Mouse (Mus musculus): Measurements from ENCODE around the gene Vps72. TPM values are rescaled to one million over a fixed set of nuclear protein-coding genes. Genes with fewer than 3 reads are reported as not detected.
"Not testable (repeated sequence)": the region's sequence is repeated elsewhere in the genome, so short reads cannot be mapped to it uniquely, and the experiment has no call there.

Vps72 gene
- total RNA-seq, 2 experiments from 2014 or later = 89.3 to 93.0 TPM

DNA sequence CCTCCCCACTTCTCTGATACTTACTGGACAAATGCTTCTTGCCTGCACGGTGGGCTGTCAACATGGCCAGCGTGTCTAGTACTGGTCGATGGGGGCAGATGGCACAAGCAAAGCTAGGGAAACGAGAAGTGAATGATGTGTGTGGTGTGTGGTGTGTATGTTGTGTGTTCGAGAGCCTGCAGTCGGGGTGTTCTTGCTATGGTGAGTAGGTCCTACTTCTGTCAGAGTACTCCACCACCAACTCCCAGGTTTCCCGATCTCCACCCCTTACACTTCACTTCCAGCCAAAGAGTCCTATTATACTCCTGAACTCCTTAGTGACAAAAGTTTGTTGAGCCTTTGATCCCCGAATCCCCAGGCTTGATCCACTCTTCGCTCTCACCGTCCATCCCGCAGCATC is 22.4 kb downstream of the Vps72 start:
- no peak for DNase-seq (ENCODE audit: low spot score in 2 of 2)

GRCm38 (mm10) chr3:95133680-95134101 is 22.9 kb downstream of the Vps72 start, which contains the start of the genes Scnm1 and Lysmd1:
Scnm1 (minus strand) TSS chr3:95134011.
Lysmd1 (plus strand) TSS chr3:95134088.
- peak; percentile 37 to 78 for DNase-seq (ENCODE audit: low spot score in 2 of 2)

DNA sequence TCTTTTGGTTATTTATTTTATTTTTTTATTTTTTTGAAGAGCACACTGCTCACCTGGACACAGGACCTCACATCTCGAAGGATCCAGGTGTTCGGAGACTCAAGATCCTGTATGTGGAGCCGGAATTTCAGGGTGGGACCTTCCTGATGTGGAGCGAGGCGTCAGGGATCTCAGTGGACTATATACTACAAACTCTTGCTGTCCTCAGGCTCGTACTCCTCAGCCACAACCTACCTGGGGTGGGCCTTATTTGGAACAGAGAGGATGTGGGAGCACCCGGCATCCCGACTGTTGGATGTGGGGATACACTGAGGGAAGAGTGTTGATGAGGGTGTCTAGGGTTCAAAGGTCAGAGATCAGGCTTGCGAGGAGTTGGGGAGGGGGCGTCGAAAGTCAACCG is 23.3 kb downstream of the Vps72 start:
- not testable (repeated sequence) for DNase-seq (ENCODE audit: low spot score in 2 of 2)

GRCm38 (mm10) chr3:95135023-95135422 is 24.2 kb downstream of the Vps72 start:
- DNase-seq (ENCODE audit: low spot score in 2 of 2) = no peak

DNA sequence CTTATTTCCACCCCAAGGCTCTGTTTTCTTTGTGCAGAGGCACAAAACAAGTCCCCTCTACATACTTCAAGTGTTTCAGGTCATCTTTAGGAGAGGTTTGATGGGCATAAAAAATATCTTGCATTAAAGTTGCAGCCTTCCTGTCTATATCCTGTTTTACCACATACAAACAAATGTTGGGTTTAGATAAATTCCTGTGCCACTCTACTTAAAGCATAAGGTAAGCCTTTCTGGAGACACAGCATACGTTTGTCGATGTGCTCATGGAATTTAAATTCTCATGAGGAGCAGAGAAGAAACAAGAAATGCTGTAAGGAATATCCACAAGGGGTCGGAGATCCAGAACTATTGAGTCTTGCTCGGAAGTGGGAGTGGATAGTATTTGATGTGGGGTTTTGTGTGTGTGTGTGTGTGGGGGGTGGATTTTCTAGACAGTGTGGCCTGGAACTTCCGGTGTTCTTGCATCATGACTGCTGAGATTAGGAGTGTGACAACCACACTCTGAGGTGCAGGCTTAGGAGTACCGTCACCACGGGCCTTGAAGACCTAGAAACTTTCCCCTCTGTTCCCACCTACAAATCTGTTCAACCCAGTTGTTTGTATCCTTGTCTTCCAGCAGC is 24.7 kb downstream of the Vps72 start:
- DNase-seq (ENCODE audit: low spot score in 2 of 2) = no peak

DNA sequence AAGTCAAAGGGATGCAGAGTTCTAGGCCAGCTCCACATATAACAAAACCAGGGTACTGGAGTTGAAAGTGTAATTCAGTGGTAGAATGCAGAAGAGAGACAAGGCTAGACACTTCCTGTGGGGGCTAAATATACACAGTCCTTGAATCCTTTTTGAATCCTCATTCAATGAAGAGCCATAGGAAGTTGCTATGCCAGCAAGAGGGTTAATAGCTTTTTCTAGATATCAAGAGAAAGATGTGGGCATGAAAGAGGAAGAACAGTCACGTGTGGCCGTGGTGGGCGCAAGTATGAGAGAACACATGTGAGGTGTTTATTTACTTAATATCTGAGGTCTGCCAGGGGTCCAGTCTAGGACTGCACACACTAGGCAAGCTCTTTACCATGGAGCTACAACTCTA is 25.5 kb downstream of the Vps72 start:
- no peak for DNase-seq (ENCODE audit: low spot score in 2 of 2)

- DNase-seq (ENCODE audit: low spot score in 2 of 2) = no peak
Measured at GRCm38 (mm10) chr3:95139586-95140288, 28.9 kb downstream of the Vps72 start.

- no peak for DNase-seq (ENCODE audit: low spot score in 2 of 2)
Measured at GRCm38 (mm10) chr3:95140289-95140595, 29.4 kb downstream of the Vps72 start.

GRCm38 (mm10) chr3:95140795-95141194 is 30.0 kb downstream of the Vps72 start:
- DNase-seq (ENCODE audit: low spot score in 2 of 2) = no peak

DNA sequence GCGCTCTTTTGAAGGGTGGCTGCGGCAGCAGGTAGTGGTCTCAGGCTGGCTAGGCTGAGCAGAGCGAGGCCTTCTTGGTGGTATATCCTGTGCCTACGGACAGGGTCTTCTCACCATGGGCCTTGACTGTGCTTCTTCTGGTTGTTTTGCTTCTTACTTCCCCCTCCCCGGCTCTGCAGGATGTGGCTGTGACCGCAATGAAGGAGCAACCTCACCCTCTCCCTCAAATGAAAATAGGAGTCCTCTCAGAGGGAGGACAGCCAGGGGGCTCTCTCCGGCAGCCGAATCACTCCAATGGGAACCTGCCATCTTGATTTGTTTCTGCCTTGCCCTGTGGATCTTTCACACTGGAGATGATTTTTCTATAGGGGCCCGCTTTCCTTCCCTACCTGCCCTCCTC is 30.7 kb downstream of the Vps72 start:
- no peak for DNase-seq (ENCODE audit: low spot score in 2 of 2)

DNA sequence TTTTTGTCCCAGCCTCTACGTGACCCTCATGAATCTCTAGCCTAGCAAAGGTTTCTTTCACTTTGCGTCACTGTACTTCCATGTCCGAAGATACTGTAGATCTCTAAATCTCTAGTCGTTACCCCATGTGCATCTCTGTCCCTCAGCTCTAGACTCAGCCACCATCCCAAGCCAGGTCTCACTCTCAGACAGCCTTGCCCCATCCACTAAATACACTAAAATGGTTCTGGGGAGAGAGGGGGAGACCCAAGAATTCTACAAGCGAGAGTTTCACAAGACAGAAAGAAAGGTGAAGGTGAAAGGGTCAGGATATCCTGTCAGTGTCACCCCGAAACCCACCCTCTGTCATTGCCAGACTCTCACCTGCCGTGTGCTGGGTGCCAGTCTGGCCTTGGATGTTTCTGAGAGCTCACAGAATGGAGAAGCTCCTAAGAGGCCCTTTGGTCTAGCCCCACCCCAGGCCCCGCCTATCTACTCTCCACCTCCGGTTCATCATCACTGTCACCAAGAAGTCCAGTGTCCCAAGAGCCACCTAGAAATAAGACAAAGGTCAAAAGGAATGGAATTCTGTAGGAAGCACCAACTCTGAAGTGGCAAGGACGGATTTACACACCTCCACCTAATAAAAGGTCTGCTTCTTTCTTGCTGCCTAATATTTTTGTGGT is 31.3 kb downstream of the Vps72 start, which contains the start of gene Tnfaip8l2:
Tnfaip8l2 (minus strand) TSS at position 409 of the 665 bp plus-strand sequence.
- DNase-seq (ENCODE audit: low spot score in 2 of 2) = no peak

GRCm38 (mm10) chr3:95142617-95143011 is 31.8 kb downstream of the Vps72 start:
- DNase-seq (ENCODE audit: low spot score in 2 of 2) = peak; percentile 59 to 65

GRCm38 (mm10) chr3:95147924-95148323 is 37.1 kb downstream of the Vps72 start:
- no peak for DNase-seq (ENCODE audit: low spot score in 2 of 2)

DNA sequence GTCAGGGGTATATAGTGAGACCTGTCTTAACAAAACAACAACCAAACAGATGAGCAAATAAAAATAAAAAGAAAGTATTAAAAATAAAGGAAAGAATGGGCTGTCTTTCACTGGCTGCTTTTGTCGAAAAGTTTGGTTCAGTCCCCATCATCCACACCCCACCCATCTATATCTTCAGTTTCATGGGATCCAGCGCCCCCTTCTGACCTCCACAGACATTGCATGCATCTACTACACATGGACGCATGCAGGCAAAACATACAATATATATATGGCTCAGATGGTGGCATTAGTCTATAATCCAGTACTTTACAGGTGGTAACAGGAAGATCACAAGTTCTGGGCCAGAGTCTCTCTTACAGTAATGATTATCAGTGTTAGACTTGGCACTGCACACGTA is 43.1 kb downstream of the Vps72 start:
- DNase-seq (ENCODE audit: low spot score in 2 of 2) = no peak

- DNase-seq (ENCODE audit: low spot score in 2 of 2) = no peak
Measured at GRCm38 (mm10) chr3:95159511-95159986, 48.7 kb downstream of the Vps72 start.

GRCm38 (mm10) chr3:95159987-95160963 is 49.5 kb downstream of the Vps72 start, which contains the start of gene Sema6c:
Sema6c (plus strand) TSS chr3:95160457.
- peak; percentile 64 to 74 for DNase-seq (ENCODE audit: low spot score in 2 of 2)

- no peak for DNase-seq (ENCODE audit: low spot score in 2 of 2)
Measured at GRCm38 (mm10) chr3:95161041-95161551, 50.3 kb downstream of the Vps72 start.

DNA sequence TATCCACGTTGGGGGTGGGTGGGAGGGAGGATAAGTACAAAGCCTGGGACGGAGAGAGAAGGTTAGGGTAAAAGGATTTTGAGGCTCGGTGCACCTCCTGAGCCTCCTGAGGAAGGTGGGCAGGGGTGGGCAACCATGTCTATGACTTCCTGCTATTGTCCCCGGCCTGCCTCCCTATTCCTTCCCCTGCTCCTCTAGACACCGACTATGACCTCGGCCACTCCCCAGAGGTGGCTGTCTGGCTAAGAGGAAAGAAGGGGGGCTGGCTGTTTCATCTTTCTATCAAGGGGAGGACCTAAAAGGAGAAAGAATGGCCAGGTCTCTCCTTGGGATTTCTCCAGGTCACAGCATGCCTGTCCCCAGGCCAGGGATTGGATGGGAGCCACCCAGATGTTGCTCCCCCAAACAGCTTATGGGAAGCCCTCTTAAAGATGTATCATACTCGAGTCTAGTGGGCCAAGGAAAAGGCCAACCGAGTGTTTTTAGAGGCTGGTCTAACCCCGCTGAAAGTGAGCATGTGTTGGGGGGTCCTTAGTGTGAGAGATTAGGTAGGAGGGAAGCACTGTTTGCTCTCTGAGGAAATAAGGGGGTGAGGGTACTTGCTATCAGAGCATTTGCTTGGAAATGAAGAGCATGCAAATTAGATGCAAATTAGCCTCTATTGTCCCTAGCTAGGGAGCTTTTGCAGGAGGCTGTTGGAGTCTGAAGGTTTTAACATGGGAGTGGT is 51.0 kb downstream of the Vps72 start:
- no peak for DNase-seq (ENCODE audit: low spot score in 2 of 2)

- no peak for DNase-seq (ENCODE audit: low spot score in 2 of 2)
Measured at GRCm38 (mm10) chr3:95162345-95162628, 51.5 kb downstream of the Vps72 start.
